Mouse (Mus musculus): ENCODE measurements around the gene 1700029F12Rik. TPM values are rescaled to one million over a fixed set of nuclear protein-coding genes. Genes with fewer than 3 reads are reported as not detected.

1700029F12Rik gene
- polyA plus RNA-seq, 1 experiment, result 0.33 TPM

- no peaks in the 10 kb centered on the region for H3K36me3 ChIP-seq (ENCODE audit: control insufficient read depth, insufficient read depth, low read length)
- WGBS, result 50% methylated on average over 12 of the region's 12 CpGs
- no peaks in the 10 kb centered on the region for H3K27me3 ChIP-seq (ENCODE audit: control insufficient read depth, insufficient read depth, low read length)
- no peak overlapping the region for H3K4me3 ChIP-seq (ENCODE audit: low read depth, low read length)
- peaks cover 4% of the 10 kb centered on the region; the same call in 1 of the 2 replicates for H3K4me1 ChIP-seq (ENCODE audit: control insufficient read depth, insufficient read depth, insufficient read length, low read length)
- TF ChIP-seq CTCF (IDR thresholded peaks at IDR 0.05; ENCODE audit: extremely low read depth, insufficient read length, insufficient replicate concordance, low read depth, low read length) (no peak), POLR2A (IDR thresholded peaks at IDR 0.05; ENCODE audit: low read depth, low read length) (no peak)
- H3K27ac ChIP-seq (ENCODE audit: insufficient read depth, low read depth, low read length), result no peak overlapping the region
Measured at GRCm38 (mm10) chr13:96985599-96986275, 48.4 kb downstream of the 1700029F12Rik start.

- H3K27me3 ChIP-seq (ENCODE audit: control insufficient read depth, insufficient read depth, low read length), result no peaks in the 10 kb centered on the region
- WGBS, result 75% methylated on average over 5 of the region's 5 CpGs
- TF ChIP-seq POLR2A (IDR thresholded peaks at IDR 0.05; ENCODE audit: low read depth, low read length) (no peak), CTCF (IDR thresholded peaks at IDR 0.05; ENCODE audit: extremely low read depth, insufficient read length, insufficient replicate concordance, low read depth, low read length) (no peak)
- H3K27ac ChIP-seq (ENCODE audit: insufficient read depth, low read depth, low read length), result no peak overlapping the region
- peaks cover 4% of the 10 kb centered on the region; the same call in 1 of the 2 replicates for H3K4me1 ChIP-seq (ENCODE audit: control insufficient read depth, insufficient read depth, insufficient read length, low read length)
- H3K36me3 ChIP-seq (ENCODE audit: control insufficient read depth, insufficient read depth, low read length), result no peaks in the 10 kb centered on the region
- H3K4me3 ChIP-seq (ENCODE audit: low read depth, low read length), result no peak overlapping the region
Measured at GRCm38 (mm10) chr13:96984688-96985087, 49.5 kb downstream of the 1700029F12Rik start.

GRCm38 (mm10) chr13:96983251-96984126 lies 50.7 kb downstream of the 1700029F12Rik start:
- no peak for TF ChIP-seq POLR2A (IDR thresholded peaks at IDR 0.05; ENCODE audit: low read depth, low read length)
- TF ChIP-seq CTCF (IDR thresholded peaks at IDR 0.05; ENCODE audit: extremely low read depth, insufficient read length, insufficient replicate concordance, low read depth, low read length), result no peak
- peaks cover 4% of the 10 kb centered on the region; the same call in 1 of the 2 replicates for H3K4me1 ChIP-seq (ENCODE audit: control insufficient read depth, insufficient read depth, insufficient read length, low read length)
- no peaks in the 10 kb centered on the region for H3K36me3 ChIP-seq (ENCODE audit: control insufficient read depth, insufficient read depth, low read length)
- H3K27ac ChIP-seq (ENCODE audit: insufficient read depth, low read depth, low read length), result no peak overlapping the region
- 54% methylated on average over 26 of the region's 26 CpGs for WGBS
- no peaks in the 10 kb centered on the region for H3K27me3 ChIP-seq (ENCODE audit: control insufficient read depth, insufficient read depth, low read length)
- no peak overlapping the region for H3K4me3 ChIP-seq (ENCODE audit: low read depth, low read length)

GRCm38 (mm10) chr13:96980561-96980960 lies 53.6 kb downstream of the 1700029F12Rik start:
- TF ChIP-seq POLR2A (IDR thresholded peaks at IDR 0.05; ENCODE audit: low read depth, low read length) (no peak), CTCF (IDR thresholded peaks at IDR 0.05; ENCODE audit: extremely low read depth, insufficient read length, insufficient replicate concordance, low read depth, low read length) (no peak)
- Histone ChIP-seq H3K27me3 (ENCODE audit: control insufficient read depth, insufficient read depth, low read length) (no peaks in the 10 kb centered on the region), H3K4me3 (ENCODE audit: low read depth, low read length) (no peak overlapping the region), H3K4me1 (ENCODE audit: control insufficient read depth, insufficient read depth, insufficient read length, low read length) (peaks cover 4% of the 10 kb centered on the region; the same call in 1 of the 2 replicates), H3K36me3 (ENCODE audit: control insufficient read depth, insufficient read depth, low read length) (no peaks in the 10 kb centered on the region), H3K27ac (ENCODE audit: insufficient read depth, low read depth, low read length) (no peak overlapping the region)

GRCm38 (mm10) chr13:96976986-96977595 lies 57.1 kb downstream of the 1700029F12Rik start:
- Histone ChIP-seq H3K27me3 (ENCODE audit: control insufficient read depth, insufficient read depth, low read length) (peaks cover 5% of the 10 kb centered on the region; the same call in 1 of the 2 replicates), H3K27ac (ENCODE audit: insufficient read depth, low read depth, low read length) (no peak overlapping the region), H3K36me3 (ENCODE audit: control insufficient read depth, insufficient read depth, low read length) (no peaks in the 10 kb centered on the region), H3K4me1 (ENCODE audit: control insufficient read depth, insufficient read depth, insufficient read length, low read length) (peaks cover 4% of the 10 kb centered on the region; the same call in 1 of the 2 replicates), H3K4me3 (ENCODE audit: low read depth, low read length) (no peak overlapping the region)
- no peak for TF ChIP-seq CTCF (IDR thresholded peaks at IDR 0.05; ENCODE audit: extremely low read depth, insufficient read length, insufficient replicate concordance, low read depth, low read length)
- no peak for TF ChIP-seq POLR2A (IDR thresholded peaks at IDR 0.05; ENCODE audit: low read depth, low read length)
- 86% methylated on average over 6 of the region's 6 CpGs for WGBS

GRCm38 (mm10) chr13:96973318-96973717 lies 60.8 kb downstream of the 1700029F12Rik start:
- TF ChIP-seq CTCF (IDR thresholded peaks at IDR 0.05; ENCODE audit: extremely low read depth, insufficient read length, insufficient replicate concordance, low read depth, low read length) (no peak), POLR2A (IDR thresholded peaks at IDR 0.05; ENCODE audit: low read depth, low read length) (no peak)
- 80% methylated on average over 4 of the region's 4 CpGs for WGBS

More at GRCm38 (mm10) chr13:96973318-96973717, 60.8 kb downstream of the 1700029F12Rik start:
- Histone ChIP-seq H3K4me1 (ENCODE audit: control insufficient read depth, insufficient read depth, insufficient read length, low read length) (no peaks in the 10 kb centered on the region), H3K36me3 (ENCODE audit: control insufficient read depth, insufficient read depth, low read length) (no peaks in the 10 kb centered on the region), H3K27me3 (ENCODE audit: control insufficient read depth, insufficient read depth, low read length) (peaks cover 5% of the 10 kb centered on the region; the same call in 1 of the 2 replicates), H3K4me3 (ENCODE audit: low read depth, low read length) (no peak overlapping the region), H3K27ac (ENCODE audit: insufficient read depth, low read depth, low read length) (no peak overlapping the region)

Other genes starting within 250 kb of the 1700029F12Rik start
- 4.4 and 12.0 TPM in 2 replicates for gene Gcnt4, start 109.7 kb downstream of the 1700029F12Rik start, polyA plus RNA-seq (2012; rRNA removed)
- gene Fam169a, start 32.9 kb upstream of the 1700029F12Rik start, polyA plus RNA-seq (2012; rRNA removed), result not detected in 2 replicates
- 1.5 and 1.7 TPM in 2 replicates for gene Gm6169, start 64.9 kb upstream of the 1700029F12Rik start, polyA plus RNA-seq (2012; rRNA removed)
- 9.0 and 14.7 TPM in 2 replicates for gene Gfm2, start 103.6 kb upstream of the 1700029F12Rik start, polyA plus RNA-seq (2012; rRNA removed)
- 5.8 and 8.7 TPM in 2 replicates for gene Nsa2, start 103.6 kb upstream of the 1700029F12Rik start, polyA plus RNA-seq (2012; rRNA removed)
- gene Hexb, start 164.0 kb upstream of the 1700029F12Rik start, polyA plus RNA-seq (2012; rRNA removed), result 82.6 and 294 TPM in 2 replicates
- gene Enc1, start 206.7 kb upstream of the 1700029F12Rik start, polyA plus RNA-seq (2012; rRNA removed), result 3.4 and 4.6 TPM in 2 replicates

All from small intestine, adult 2 months (tissue).